Mouse (Mus musculus) lung, postnatal 0 days (tissue): Measurements from ENCODE around the gene Adamts20.
A peak's percentile ranks its signal among the peaks of the same experiment; 100 is the strongest.

Experiments used
- CTCF ChIP-seq: IDR thresholded peaks from 2 replicates; pipeline ENCODE4 v1.5.1; 2016; ENCODE audit warnings: antibody characterized with exemption, mild to moderate bottlenecking
- EP300 ChIP-seq: IDR thresholded peaks from 2 replicates; pipeline ENCODE4 v1.6.1; 2016; ENCODE audit warnings: antibody characterized with exemption, mild to moderate bottlenecking, control low read depth

DNA sequence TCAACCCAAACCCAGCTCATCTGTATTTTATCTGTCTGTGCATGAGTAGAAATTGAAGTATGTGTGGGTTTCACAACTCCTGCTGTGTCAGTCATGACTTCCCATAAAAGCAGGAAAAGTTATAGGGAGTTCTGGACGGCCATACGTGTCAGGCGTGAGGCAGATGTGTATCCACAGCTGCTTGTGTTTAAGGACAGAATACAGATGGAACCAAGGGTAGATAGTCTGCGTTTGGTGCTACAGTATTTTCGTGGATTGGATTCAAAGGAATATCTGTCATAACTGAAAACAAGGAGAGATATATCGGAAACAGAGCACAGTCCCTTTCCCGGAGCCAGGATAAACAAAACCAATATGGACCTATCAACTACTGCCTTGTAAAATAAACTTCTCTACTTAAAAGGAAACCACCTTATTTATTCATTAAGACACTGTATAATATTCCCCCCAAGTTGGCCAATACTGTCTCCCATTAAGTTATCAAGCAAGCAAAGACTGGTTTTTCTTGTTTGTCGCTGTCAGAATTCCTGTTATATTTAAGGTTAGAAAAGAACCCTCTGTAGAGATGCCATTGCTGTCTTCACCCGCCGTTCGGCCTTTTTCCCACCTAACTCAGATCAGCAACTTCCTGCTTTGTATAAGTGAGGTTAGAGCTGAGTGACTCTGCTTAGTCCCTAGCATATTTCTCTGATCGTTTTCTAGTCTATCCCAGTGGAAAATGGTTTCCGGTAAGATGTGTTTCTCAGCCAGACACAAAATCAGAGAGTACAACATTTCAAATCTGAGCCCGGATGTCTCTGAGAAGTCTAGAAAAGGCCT lies 227.0 kb downstream of the Adamts20 start:
- TF ChIP-seq CTCF (no peak), EP300 (peak; percentile 33; the same call in 1 of the 2 replicates)
